Mouse (Mus musculus): ENCODE data around the gene Foxd2. TPM values are rescaled to one million over a fixed set of nuclear protein-coding genes. Genes with fewer than 3 reads are reported as not detected.

The Foxd2 gene
- total RNA-seq, 2 experiments from 2014 or later: 0.24 to 0.39 TPM

DNA sequence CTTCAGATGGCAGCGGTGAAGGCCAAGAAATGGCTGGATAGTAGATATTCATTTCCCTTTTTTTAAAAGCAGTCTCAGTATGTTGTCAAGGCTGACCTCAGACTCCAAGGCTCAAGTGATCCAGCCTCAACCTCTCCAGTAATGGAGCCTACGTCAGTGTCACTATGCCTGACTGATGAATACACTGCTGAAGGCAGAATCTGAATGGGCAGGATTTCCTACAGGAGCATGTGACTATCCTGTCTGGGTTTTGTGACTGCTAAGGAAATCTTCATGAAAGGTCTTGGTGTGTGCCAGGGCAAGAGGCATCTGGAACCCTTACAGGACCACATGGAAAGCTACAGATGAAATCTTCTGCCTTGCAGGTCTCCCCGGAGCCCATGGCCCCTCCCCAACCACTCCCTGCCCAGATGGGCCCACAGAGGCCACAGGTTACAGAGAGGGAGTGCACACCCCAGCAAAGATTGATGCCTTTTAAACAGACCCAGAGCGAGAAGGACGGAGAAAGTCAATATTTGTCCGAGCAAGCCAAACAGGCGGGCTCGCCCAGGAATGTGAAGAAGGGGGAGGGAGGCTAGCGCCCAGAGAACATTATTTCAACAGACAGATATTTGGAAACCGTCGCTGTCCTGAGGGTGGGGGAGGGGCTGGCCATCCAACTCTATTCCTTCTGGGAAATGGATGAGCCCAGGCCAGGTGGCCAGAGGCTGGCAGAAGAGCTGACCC lies 38.7 kb downstream of the Foxd2 start:
- intact Hi-C loops (cut with DNase I): no loop called here
- no peak for DNase-seq

DNA sequence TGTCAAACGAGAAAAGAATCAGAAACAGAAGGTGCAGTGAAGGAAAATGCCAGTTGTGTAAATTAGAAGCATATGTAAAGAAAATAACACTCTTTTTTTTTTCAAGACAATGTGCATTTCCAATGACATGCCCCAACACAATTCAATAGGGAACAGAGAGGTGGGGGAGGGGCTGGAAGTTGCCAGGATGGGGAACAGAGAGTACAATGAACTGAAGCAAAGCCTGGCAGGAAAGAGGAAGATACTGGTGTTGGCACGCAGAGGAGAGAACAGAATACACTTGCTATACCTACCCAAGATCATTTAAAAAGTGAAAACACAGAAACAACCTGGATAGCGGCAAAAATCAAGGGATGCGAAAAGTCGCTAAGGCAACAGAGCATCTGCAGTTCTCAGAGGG lies 45.5 kb downstream of the Foxd2 start:
- intact Hi-C loops (cut with DNase I): no loop called here

GRCm38 (mm10) chr4:114858426-114858825 lies 50.2 kb downstream of the Foxd2 start:
- intact Hi-C loops (cut with DNase I): no loop called here
- DNase-seq: no peak

More for the DNA sequence above, 45.5 kb downstream of the Foxd2 start:
- no peak for DNase-seq

Other genes with a start within 250 kb of the Foxd2 start
- not detected for gene Gm12830, start 87.2 kb downstream of the Foxd2 start, total RNA-seq (2021)
- gene Foxe3, start 17.1 kb upstream of the Foxd2 start, total RNA-seq (2021): not detected
- gene Cmpk1, start 78.4 kb upstream of the Foxd2 start, total RNA-seq (2021): 10 to 100 TPM; 36.1 to 37.7 TPM
- under 1 TPM; 0.16 to 0.28 TPM for gene Stil, start 91.3 kb upstream of the Foxd2 start, total RNA-seq (2021)
- 1 to 10 TPM; 4.0 to 4.3 TPM for gene Tal1, start 147.6 kb upstream of the Foxd2 start, total RNA-seq (2021)
- gene Pdzk1ip1, start 179.8 kb upstream of the Foxd2 start, total RNA-seq (2021): not detected
- gene Cyp4x1, start 225.4 kb upstream of the Foxd2 start, total RNA-seq (2021): not detected

Measured in heart, postnatal 36 days (tissue).